Mouse (Mus musculus): ENCODE measurements around the gene AU018091.
"Not testable (repeated sequence)": the region's sequence is repeated elsewhere in the genome, so short reads cannot be mapped to it uniquely, and the experiment has no call there.

AU018091 gene

GRCm38 (mm10) chr7:3106516-3107077, 62.4 kb downstream of the AU018091 start:
- TF ChIP-seq CTCF (conservative IDR thresholded peaks at IDR 0.05; ENCODE audit: low read length) = peak; percentile 26; the same call in 1 of the 2 replicates

More at GRCm38 (mm10) chr7:3106516-3107077, 62.4 kb downstream of the AU018091 start:
- not testable (repeated sequence) for H3K36me3 ChIP-seq (ENCODE audit: insufficient read depth, low read length); H3K4me3 ChIP-seq (replicated peaks; ENCODE audit: low read length); H3K27me3 ChIP-seq (ENCODE audit: insufficient read depth, low read length); H3K9me3 ChIP-seq (ENCODE audit: low read length); H3K4me1 ChIP-seq (replicated peaks; ENCODE audit: low read depth, low read length)
